Mouse (Mus musculus): ENCODE measurements around the gene Fbxl16. TPM values are rescaled to one million over a fixed set of nuclear protein-coding genes. Genes with fewer than 3 reads are reported as not detected.
A peak's percentile ranks its signal among the peaks of the same experiment; 100 is the strongest.
"Not testable (repeated sequence)": the region's sequence is repeated elsewhere in the genome, so short reads cannot be mapped to it uniquely, and the experiment has no call there.

The Fbxl16 gene
- total RNA-seq, 2 experiments from 2014 or later: 0.93 to 1.2 TPM

- no peak for DNase-seq
These were observed 13.2 kb upstream of the Fbxl16 start, which contains the start of gene AC134908.4 for GRCm38 (mm10) chr17:25795609-25796092. TSS of gene AC134908.4 (minus strand) at chr17:25795659.

- DNase-seq: peak; percentile 56
These were observed 12.6 kb upstream of the Fbxl16 start for GRCm38 (mm10) chr17:25796211-25796771.

GRCm38 (mm10) chr17:25796951-25797369 lies 11.9 kb upstream of the Fbxl16 start, which contains the start of gene Metrn:
TSS of gene Metrn (minus strand) at chr17:25797136.
- DNase-seq: peak; percentile 92

- peak; percentile 78 for DNase-seq
These were observed 7.9 kb upstream of the Fbxl16 start for GRCm38 (mm10) chr17:25801029-25801428.

GRCm38 (mm10) chr17:25802825-25803517 lies 5.9 kb upstream of the Fbxl16 start:
- DNase-seq: peak; percentile 85

GRCm38 (mm10) chr17:25806507-25806906 lies 2.4 kb upstream of the Fbxl16 start:
- no peak for DNase-seq

- not testable (repeated sequence) for DNase-seq
These were observed 1.4 kb upstream of the Fbxl16 start for GRCm38 (mm10) chr17:25807452-25807851.

GRCm38 (mm10) chr17:25808028-25808427 lies 857 bp upstream of the Fbxl16 start:
- DNase-seq: no peak

- no peak for DNase-seq
These were observed 888 bp downstream of the Fbxl16 start for GRCm38 (mm10) chr17:25809606-25810340.

GRCm38 (mm10) chr17:25810890-25811289 lies 2.0 kb downstream of the Fbxl16 start:
- DNase-seq: no peak

- DNase-seq: peak; percentile 95
These were observed 4.6 kb downstream of the Fbxl16 start for GRCm38 (mm10) chr17:25813471-25813870.

- no peak for DNase-seq
These were observed 8.8 kb downstream of the Fbxl16 start for GRCm38 (mm10) chr17:25817662-25818061.

- no peak for DNase-seq
These were observed 10.2 kb downstream of the Fbxl16 start for GRCm38 (mm10) chr17:25818851-25819780.

GRCm38 (mm10) chr17:25823452-25823851 lies 14.6 kb downstream of the Fbxl16 start, which contains the start of gene Wdr24:
TSS of gene Wdr24 (plus strand) at chr17:25823627.
- peak; percentile 82 for DNase-seq

GRCm38 (mm10) chr17:25824362-25825142 lies 15.7 kb downstream of the Fbxl16 start:
- DNase-seq: no peak

GRCm38 (mm10) chr17:25825311-25825710 lies 16.4 kb downstream of the Fbxl16 start:
- DNase-seq: no peak

- no peak for DNase-seq
These were observed 17.2 kb downstream of the Fbxl16 start for GRCm38 (mm10) chr17:25825984-25826570.

GRCm38 (mm10) chr17:25827011-25827410 lies 18.1 kb downstream of the Fbxl16 start:
- DNase-seq: no peak

GRCm38 (mm10) chr17:25827546-25828222 lies 18.8 kb downstream of the Fbxl16 start:
- DNase-seq: no peak

GRCm38 (mm10) chr17:25828223-25828594 lies 19.3 kb downstream of the Fbxl16 start:
- DNase-seq: no peak
